Mouse (Mus musculus): Measurements from ENCODE around the gene Glud1. TPM values are rescaled to one million over a fixed set of nuclear protein-coding genes. Genes with fewer than 3 reads are reported as not detected.

Gene Glud1
- polyA plus RNA-seq, 1 experiment = 242 TPM

GRCm38 (mm10) chr14:34318113-34318512 lies 7.6 kb downstream of the Glud1 start:
- Histone ChIP-seq H3K36me3 (ENCODE audit: control insufficient read depth, insufficient read depth, low read length) (peaks cover 8% of the 10 kb centered on the region; the same call in 1 of the 2 replicates), H3K4me3 (ENCODE audit: insufficient read depth, low read depth, low read length) (no peak overlapping the region), H3K27ac (ENCODE audit: insufficient read depth, low read depth, low read length) (no peak overlapping the region), H3K27me3 (replicated peaks; ENCODE audit: control insufficient read depth, insufficient read depth, low read length) (no peaks in the 10 kb centered on the region; the same call in 1 of the 2 replicates), H3K4me1 (ENCODE audit: control insufficient read depth, insufficient read depth, low read length) (peaks cover 5% of the 10 kb centered on the region; the same call in 1 of the 2 replicates)
- DNase-seq = no peak
- TF ChIP-seq CTCF (conservative IDR thresholded peaks at IDR 0.05; ENCODE audit: insufficient read depth, insufficient read length, low read depth, low read length) (no peak), POLR2A (IDR thresholded peaks at IDR 0.05; ENCODE audit: low read depth, low read length) (no peak)

DNA sequence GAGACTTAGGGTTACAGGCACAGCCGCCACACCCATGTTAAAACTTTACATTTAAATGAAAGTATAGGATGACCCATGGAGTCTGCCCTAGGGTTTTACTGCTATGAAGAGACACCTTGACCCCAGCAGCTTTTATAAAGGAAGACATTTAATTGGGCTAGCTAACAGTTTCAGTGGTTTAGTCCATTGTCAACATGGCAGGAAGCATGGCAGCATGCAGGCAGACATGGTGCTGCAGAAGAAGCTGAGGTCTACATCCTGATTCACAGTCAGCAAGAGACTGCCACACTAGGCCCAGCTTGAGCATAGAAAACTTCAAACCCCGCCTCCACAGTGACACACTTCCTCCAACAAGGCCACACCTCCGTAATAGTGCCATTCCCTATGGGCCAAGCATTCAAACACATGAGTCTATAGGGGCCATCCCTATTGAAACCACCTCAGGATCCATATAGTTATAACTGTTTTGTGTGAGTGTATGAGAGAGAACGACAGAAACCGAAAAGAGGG lies 13.1 kb downstream of the Glud1 start:
- Histone ChIP-seq H3K4me3 (ENCODE audit: insufficient read depth, low read depth, low read length) (no peak overlapping the region), H3K36me3 (ENCODE audit: control insufficient read depth, insufficient read depth, low read length) (peaks cover 17% of the 10 kb centered on the region), H3K27ac (ENCODE audit: insufficient read depth, low read depth, low read length) (no peak overlapping the region), H3K27me3 (replicated peaks; ENCODE audit: control insufficient read depth, insufficient read depth, low read length) (no peaks in the 10 kb centered on the region; the same call in 1 of the 2 replicates), H3K4me1 (ENCODE audit: control insufficient read depth, insufficient read depth, low read length) (no peaks in the 10 kb centered on the region)
- no peak for DNase-seq
- TF ChIP-seq CTCF (conservative IDR thresholded peaks at IDR 0.05; ENCODE audit: insufficient read depth, insufficient read length, low read depth, low read length) = no peak
- WGBS = 98% methylated on average over 5 of the region's 5 CpGs

DNA sequence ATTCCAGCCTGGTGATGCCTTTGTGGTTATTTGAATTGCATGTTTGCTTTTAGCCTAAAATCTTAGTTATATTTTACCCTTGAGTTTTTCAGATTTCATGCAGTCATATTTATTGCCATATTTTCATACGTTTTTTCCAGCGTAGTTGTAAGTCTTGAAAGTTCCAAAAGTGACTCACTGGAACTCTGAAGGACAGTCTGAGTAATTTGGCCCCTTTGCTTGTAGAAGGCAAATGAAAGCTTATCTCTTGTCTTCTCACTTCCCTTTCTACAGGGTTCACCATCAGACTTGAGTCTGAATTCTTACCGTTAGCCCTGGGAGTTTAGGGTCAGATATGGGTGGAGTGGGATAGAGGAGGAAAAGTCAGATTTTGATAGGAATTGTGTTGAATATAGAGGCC lies 16.1 kb downstream of the Glud1 start:
- no peak for DNase-seq
- 91% methylated on average over 3 of the region's 3 CpGs for WGBS
- H3K4me3 ChIP-seq (ENCODE audit: insufficient read depth, low read depth, low read length) = no peak overlapping the region
- peaks cover 2% of the 10 kb centered on the region; the same call in 1 of the 2 replicates for H3K4me1 ChIP-seq (ENCODE audit: control insufficient read depth, insufficient read depth, low read length)
- no peak overlapping the region for H3K27ac ChIP-seq (ENCODE audit: insufficient read depth, low read depth, low read length)
- H3K27me3 ChIP-seq (replicated peaks; ENCODE audit: control insufficient read depth, insufficient read depth, low read length) = no peaks in the 10 kb centered on the region
- TF ChIP-seq CTCF (conservative IDR thresholded peaks at IDR 0.05; ENCODE audit: insufficient read depth, insufficient read length, low read depth, low read length) (no peak), POLR2A (IDR thresholded peaks at IDR 0.05; ENCODE audit: low read depth, low read length) (no peak)
- peaks cover 18% of the 10 kb centered on the region for H3K36me3 ChIP-seq (ENCODE audit: control insufficient read depth, insufficient read depth, low read length)

DNA sequence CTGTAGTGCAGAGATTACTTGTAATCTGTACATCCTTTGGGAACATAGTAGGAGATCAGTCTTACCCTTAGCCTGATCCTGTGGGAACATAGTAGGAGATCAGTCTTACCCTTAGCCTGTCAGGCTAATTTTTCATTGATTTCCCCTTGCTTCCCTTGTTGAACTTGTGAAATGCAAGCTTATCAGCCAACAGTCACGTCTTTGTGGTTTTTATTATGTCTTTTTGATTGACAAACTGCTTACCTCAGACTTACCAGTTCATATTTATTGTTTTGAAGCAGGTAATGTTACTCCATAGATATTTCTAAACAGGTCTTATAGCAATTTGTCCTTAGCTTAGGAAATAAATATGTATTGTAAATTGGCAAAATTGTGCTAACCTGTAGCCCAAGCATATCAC lies 17.1 kb downstream of the Glud1 start:
- Histone ChIP-seq H3K4me1 (ENCODE audit: control insufficient read depth, insufficient read depth, low read length) (peaks cover 5% of the 10 kb centered on the region; the same call in 1 of the 2 replicates), H3K4me3 (ENCODE audit: insufficient read depth, low read depth, low read length) (no peak overlapping the region), H3K36me3 (ENCODE audit: control insufficient read depth, insufficient read depth, low read length) (peaks cover 16% of the 10 kb centered on the region), H3K27ac (ENCODE audit: insufficient read depth, low read depth, low read length) (no peak overlapping the region), H3K27me3 (replicated peaks; ENCODE audit: control insufficient read depth, insufficient read depth, low read length) (no peaks in the 10 kb centered on the region)
- DNase-seq = no peak
- WGBS = 68% methylated on average over 1 of the region's 1 CpGs
- no peak for TF ChIP-seq POLR2A (IDR thresholded peaks at IDR 0.05; ENCODE audit: low read depth, low read length)
- no peak for TF ChIP-seq CTCF (conservative IDR thresholded peaks at IDR 0.05; ENCODE audit: insufficient read depth, insufficient read length, low read depth, low read length)

- Histone ChIP-seq H3K4me3 (ENCODE audit: insufficient read depth, low read depth, low read length) (no peak overlapping the region), H3K36me3 (ENCODE audit: control insufficient read depth, insufficient read depth, low read length) (peaks cover 16% of the 10 kb centered on the region), H3K27ac (ENCODE audit: insufficient read depth, low read depth, low read length) (no peak overlapping the region), H3K4me1 (ENCODE audit: control insufficient read depth, insufficient read depth, low read length) (peaks cover 5% of the 10 kb centered on the region; the same call in 1 of the 2 replicates), H3K27me3 (replicated peaks; ENCODE audit: control insufficient read depth, insufficient read depth, low read length) (no peaks in the 10 kb centered on the region)
- no peak for DNase-seq
- whole genome bisulfite sequencing = 94% methylated on average over 9 of the region's 9 CpGs
- TF ChIP-seq POLR2A (IDR thresholded peaks at IDR 0.05; ENCODE audit: low read depth, low read length) (no peak), CTCF (conservative IDR thresholded peaks at IDR 0.05; ENCODE audit: insufficient read depth, insufficient read length, low read depth, low read length) (no peak)
Observed at GRCm38 (mm10) chr14:34330657-34331158, 20.2 kb downstream of the Glud1 start.

GRCm38 (mm10) chr14:34331886-34332285 lies 21.4 kb downstream of the Glud1 start:
- H3K4me3 ChIP-seq (ENCODE audit: insufficient read depth, low read depth, low read length) = no peak overlapping the region
- H3K27me3 ChIP-seq (replicated peaks; ENCODE audit: control insufficient read depth, insufficient read depth, low read length) = no peaks in the 10 kb centered on the region
- DNase-seq = peak; percentile 74
- TF ChIP-seq CTCF (conservative IDR thresholded peaks at IDR 0.05; ENCODE audit: insufficient read depth, insufficient read length, low read depth, low read length) (no peak), POLR2A (IDR thresholded peaks at IDR 0.05; ENCODE audit: low read depth, low read length) (no peak)
- peaks cover 20% of the 10 kb centered on the region for H3K36me3 ChIP-seq (ENCODE audit: control insufficient read depth, insufficient read depth, low read length)
- WGBS = 41% methylated on average over 3 of the region's 3 CpGs
- H3K4me1 ChIP-seq (ENCODE audit: control insufficient read depth, insufficient read depth, low read length) = peaks cover 5% of the 10 kb centered on the region; the same call in 1 of the 2 replicates
- peak overlapping the region; percentile 53; the same call in 1 of the 2 replicates for H3K27ac ChIP-seq (ENCODE audit: insufficient read depth, low read depth, low read length)

- Histone ChIP-seq H3K4me1 (ENCODE audit: control insufficient read depth, insufficient read depth, low read length) (peaks cover 5% of the 10 kb centered on the region; the same call in 1 of the 2 replicates), H3K27ac (ENCODE audit: insufficient read depth, low read depth, low read length) (no peak overlapping the region), H3K36me3 (ENCODE audit: control insufficient read depth, insufficient read depth, low read length) (peaks cover 22% of the 10 kb centered on the region), H3K27me3 (replicated peaks; ENCODE audit: control insufficient read depth, insufficient read depth, low read length) (no peaks in the 10 kb centered on the region), H3K4me3 (ENCODE audit: insufficient read depth, low read depth, low read length) (no peak overlapping the region)
- TF ChIP-seq POLR2A (IDR thresholded peaks at IDR 0.05; ENCODE audit: low read depth, low read length) (no peak), CTCF (conservative IDR thresholded peaks at IDR 0.05; ENCODE audit: insufficient read depth, insufficient read length, low read depth, low read length) (no peak)
- no peak for DNase-seq
- 65% methylated on average over 5 of the region's 5 CpGs for WGBS
Observed at GRCm38 (mm10) chr14:34332476-34332875, 21.9 kb downstream of the Glud1 start.
